Mouse (Mus musculus) embryonic facial prominence, embryonic 13.5 days (tissue): ENCODE data around the gene Tmem121. TPM values are rescaled to one million over a fixed set of nuclear protein-coding genes. Genes with fewer than 3 reads are reported as not detected.
A peak's percentile ranks its signal among the peaks of the same experiment; 100 is the strongest.

ENCODE experiments used
- ATAC-seq: fragments of 200-750 bp; cut with Nextera tagmentation; 2 replicates; pipeline ENCODE4 v1.8.0; 2017; ENCODE audit warnings: low read depth; ENCODE audit not compliant: insufficient number of reproducible peaks, insufficient read depth, low FRiP score, low TSS enrichment
- H3K27ac ChIP-seq: fragments of 300-500 bp; sonication (generic); 2 replicates; pipeline ENCODE4 v1.5.1; 2015; ENCODE audit warnings: moderate library complexity, mild to moderate bottlenecking, inconsistent platforms
- H3K27me3 ChIP-seq: fragments of 300-500 bp; sonication (generic); 2 replicates; pipeline ENCODE4 v1.6.1; 2015; ENCODE audit warnings: mild to moderate bottlenecking, inconsistent platforms
- H3K36me3 ChIP-seq: fragments of 300-500 bp; sonication (generic); 2 replicates; pipeline ENCODE4 v1.6.1; 2015; ENCODE audit warnings: mild to moderate bottlenecking, inconsistent platforms
- H3K4me1 ChIP-seq: fragments of 300-500 bp; sonication (generic); 2 replicates; pipeline ENCODE4 v1.6.1; 2015; ENCODE audit warnings: inconsistent platforms
- H3K4me2 ChIP-seq: fragments of 300-500 bp; sonication (generic); 2 replicates; pipeline ENCODE4 v1.6.1; 2015; ENCODE audit warnings: moderate library complexity, mild to moderate bottlenecking, inconsistent platforms
- H3K4me3 ChIP-seq: fragments of 300-500 bp; sonication (generic); 2 replicates; pipeline ENCODE4 v1.5.1; 2015; ENCODE audit warnings: mild to moderate bottlenecking, inconsistent platforms
- H3K9ac ChIP-seq: fragments of 300-500 bp; sonication (generic); 2 replicates; pipeline ENCODE4 v1.6.1; 2015; ENCODE audit warnings: mild to moderate bottlenecking, inconsistent platforms
- H3K9me3 ChIP-seq: fragments of 300-500 bp; sonication (generic); 2 replicates; pipeline ENCODE4 v1.6.1; 2016; ENCODE audit warnings: inconsistent platforms
- WGBS: fragments of 180-500 bp; shearing (Covaris S2); methylation state at CpG from one replicate; pipeline ENCODE4 v1.1.7; 2015; ENCODE audit warnings: mixed read lengths; 5-methylcytosine and 5-hydroxymethylcytosine counted together
- polyA plus RNA-seq: library from polyadenylated mRNA; unstranded; fragments of >200 nt; fragmentation: Nextera tagmentation; extraction: Ambion mirVana; gene quantifications from 2 replicates; pipeline ENCODE4 v1.2.1, GENCODE M21; 2015

Gene Tmem121
- polyA plus RNA-seq, 1 experiment from 2014 or later: 16.6 TPM

DNA sequence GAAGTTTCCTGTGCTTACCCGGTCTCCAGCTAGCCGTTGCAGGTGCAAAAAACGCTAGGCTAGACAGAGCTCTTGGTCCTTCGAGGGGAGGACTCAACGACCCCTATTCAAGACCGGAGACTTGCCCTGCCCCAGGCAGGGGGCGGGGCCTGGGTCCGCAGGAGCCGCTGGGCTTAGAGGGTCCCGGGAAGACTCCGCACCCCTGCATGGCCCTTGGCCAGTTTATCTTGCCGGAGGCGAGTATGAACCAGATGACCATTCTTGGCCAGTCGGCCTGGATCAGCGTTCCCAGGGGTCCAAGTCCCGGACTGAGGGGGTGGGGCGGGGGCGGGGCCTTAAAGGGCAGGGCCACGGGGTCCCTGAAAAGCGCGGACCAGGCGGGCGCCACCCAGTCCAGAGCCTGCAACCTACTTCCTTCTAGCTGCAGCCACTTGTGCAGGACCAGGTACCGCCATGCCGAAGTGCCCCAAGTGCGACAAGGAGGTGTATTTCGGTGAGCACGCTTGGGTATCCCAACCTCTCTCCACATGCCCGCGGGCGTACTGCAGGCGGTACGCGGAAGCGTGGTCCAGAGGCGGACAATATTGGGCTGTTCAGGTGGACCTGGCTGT, 34.0 kb upstream of the Tmem121 start:
- Histone ChIP-seq H3K27me3 (peaks cover 49% of the 10 kb centered on the region), H3K9me3 (no peaks in the 10 kb centered on the region), H3K36me3 (no peaks in the 10 kb centered on the region), H3K27ac (no peak overlapping the region), H3K4me2 (peak overlapping the region; percentile 82), H3K9ac (peak overlapping the region; percentile 65), H3K4me1 (peaks cover 33% of the 10 kb centered on the region), H3K4me3 (peak overlapping the region; percentile 53)
- no peak for ATAC-seq
- under 1% methylated on average over 36 of the region's 36 CpGs for WGBS

DNA sequence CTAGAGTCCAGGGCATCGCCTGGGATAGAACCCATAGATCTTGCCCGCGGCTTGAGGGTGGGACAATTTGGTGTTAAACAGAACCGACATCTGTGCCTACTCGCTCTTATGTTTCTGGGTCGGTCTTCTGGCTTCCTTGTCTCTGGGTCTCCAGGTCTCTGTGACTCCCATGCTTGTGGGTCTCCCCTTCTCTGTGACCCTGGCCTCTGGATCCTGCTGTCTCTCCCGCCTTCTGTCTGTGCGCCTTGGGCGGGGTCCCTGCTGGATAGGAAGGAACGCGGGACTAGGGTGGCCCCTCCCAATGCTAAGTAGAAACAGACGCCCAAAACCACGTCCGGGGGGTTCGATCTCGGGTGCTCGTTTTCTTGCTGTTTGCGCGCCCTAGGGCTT, 33.5 kb upstream of the Tmem121 start:
- peaks cover 44% of the 10 kb centered on the region for H3K27me3 ChIP-seq
- H3K4me1 ChIP-seq: peaks cover 38% of the 10 kb centered on the region
- H3K27ac ChIP-seq: no peak overlapping the region
- no peaks in the 10 kb centered on the region for H3K9me3 ChIP-seq
- no peak for ATAC-seq
- H3K4me3 ChIP-seq: peak overlapping the region; percentile 53
- 13% methylated on average over 19 of the region's 19 CpGs for WGBS
- no peaks in the 10 kb centered on the region for H3K36me3 ChIP-seq
- H3K9ac ChIP-seq: peak overlapping the region; percentile 65
- H3K4me2 ChIP-seq: peak overlapping the region; percentile 82

DNA sequence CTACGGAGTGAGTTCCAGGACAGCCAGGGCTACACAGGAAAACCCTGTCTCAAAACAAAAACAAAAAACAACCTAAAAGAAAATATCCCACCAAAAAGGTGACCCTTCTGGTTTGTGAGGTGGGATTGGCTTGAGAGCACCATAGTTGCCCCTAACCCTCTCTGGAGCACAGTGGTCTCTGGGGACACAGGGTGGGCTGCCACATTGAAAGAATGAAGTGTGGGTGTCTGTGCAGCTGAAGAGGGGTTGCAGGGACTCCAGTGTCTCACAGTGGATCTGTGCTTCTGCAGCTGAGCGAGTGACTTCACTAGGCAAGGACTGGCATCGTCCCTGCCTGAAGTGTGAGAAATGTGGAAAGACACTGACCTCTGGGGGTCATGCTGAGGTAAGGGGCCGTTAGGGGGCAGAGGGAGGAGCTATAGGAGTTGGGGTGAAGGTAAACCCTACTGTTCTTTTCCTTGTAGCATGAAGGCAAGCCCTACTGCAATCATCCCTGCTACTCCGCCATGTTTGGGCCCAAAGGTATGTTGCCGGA, 32.7 kb upstream of the Tmem121 start:
- WGBS: 79% methylated on average over 6 of the region's 6 CpGs
- Histone ChIP-seq H3K4me3 (peak overlapping the region; percentile 53), H3K36me3 (no peaks in the 10 kb centered on the region), H3K4me2 (peak overlapping the region; percentile 82), H3K27me3 (peaks cover 36% of the 10 kb centered on the region), H3K27ac (no peak overlapping the region), H3K4me1 (peaks cover 41% of the 10 kb centered on the region), H3K9me3 (no peaks in the 10 kb centered on the region), H3K9ac (no peak overlapping the region)
- no peak for ATAC-seq

- H3K4me3 ChIP-seq: no peak overlapping the region
- H3K36me3 ChIP-seq: no peaks in the 10 kb centered on the region
- no peak overlapping the region for H3K27ac ChIP-seq
- 93% methylated on average over 7 of the region's 7 CpGs for WGBS
- peaks cover 27% of the 10 kb centered on the region for H3K27me3 ChIP-seq
- H3K4me2 ChIP-seq: no peak overlapping the region
- no peak overlapping the region for H3K9ac ChIP-seq
- H3K4me1 ChIP-seq: peaks cover 38% of the 10 kb centered on the region
- ATAC-seq: no peak
- no peaks in the 10 kb centered on the region for H3K9me3 ChIP-seq
Measured at GRCm38 (mm10) chr12:113153971-113154370, 31.8 kb upstream of the Tmem121 start.

- Histone ChIP-seq H3K36me3 (0 out of 2 replicates have a peak, but pooled peaks cover 3% of the 10 kb centered on the region), H3K27ac (no peak overlapping the region), H3K4me2 (peak overlapping the region; percentile 91), H3K27me3 (peaks cover 26% of the 10 kb centered on the region), H3K9me3 (no peaks in the 10 kb centered on the region), H3K9ac (peak overlapping the region; percentile 74; the same call in 1 of the 2 replicates), H3K4me3 (peak overlapping the region; percentile 70), H3K4me1 (peaks cover 38% of the 10 kb centered on the region)
- ATAC-seq: no peak
- WGBS: 74% methylated on average over 6 of the region's 6 CpGs
Measured at GRCm38 (mm10) chr12:113154747-113155075, 31.0 kb upstream of the Tmem121 start.

DNA sequence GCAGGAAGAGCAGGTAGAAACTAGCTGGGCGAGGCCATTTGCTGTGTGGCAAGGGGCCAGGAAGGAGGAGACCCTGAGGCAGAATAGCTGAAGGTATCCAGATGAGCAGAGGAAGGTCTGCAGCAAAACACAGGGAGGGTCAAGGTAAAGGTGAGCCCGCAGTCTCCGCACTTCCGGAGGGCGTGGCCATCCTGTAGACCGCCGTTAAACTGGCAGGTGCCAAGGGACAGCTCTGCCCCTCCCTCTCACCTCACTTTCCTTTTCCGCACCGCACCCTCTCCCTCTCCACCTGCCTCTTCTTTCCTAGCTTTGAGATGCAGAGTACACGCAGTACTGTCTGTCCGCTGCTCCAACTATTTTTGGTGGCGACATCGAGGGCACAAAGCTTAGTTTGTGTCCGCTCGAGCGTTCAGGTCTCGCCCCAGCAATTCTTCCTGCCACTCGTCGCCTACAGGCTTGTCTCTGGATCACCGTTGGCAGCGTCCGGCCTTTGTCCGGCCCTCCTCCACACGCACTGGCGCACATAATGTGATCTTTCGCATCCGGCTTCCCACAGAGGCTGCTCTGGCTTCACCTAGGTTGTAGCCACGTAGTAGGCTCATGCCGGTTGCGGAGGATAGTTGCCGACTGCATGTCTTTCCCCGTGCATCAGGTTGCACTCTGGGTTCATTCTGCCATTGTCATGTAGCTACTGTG, 30.5 kb upstream of the Tmem121 start:
- H3K4me1 ChIP-seq: peaks cover 38% of the 10 kb centered on the region
- peaks cover 22% of the 10 kb centered on the region for H3K27me3 ChIP-seq
- peak overlapping the region; percentile 85 for H3K27ac ChIP-seq
- H3K4me2 ChIP-seq: peak overlapping the region; percentile 91
- H3K9ac ChIP-seq: peak overlapping the region; percentile 74
- ATAC-seq: no peak
- WGBS: 4% methylated on average over 32 of the region's 32 CpGs
- H3K9me3 ChIP-seq: no peaks in the 10 kb centered on the region
- H3K36me3 ChIP-seq: 0 out of 2 replicates have a peak, but pooled peaks cover 7% of the 10 kb centered on the region
- H3K4me3 ChIP-seq: peak overlapping the region; percentile 70

GRCm38 (mm10) chr12:113155887-113156539, 29.7 kb upstream of the Tmem121 start, which contains the start of gene Tedc1:
Gene Tedc1, plus strand, starts transcription at chr12:113156421.
- peak; percentile 94 for ATAC-seq

GRCm38 (mm10) chr12:113156540-113156929, 29.2 kb upstream of the Tmem121 start:
- H3K4me2 ChIP-seq: peak overlapping the region; percentile 91
- H3K4me3 ChIP-seq: peak overlapping the region; percentile 70
- ATAC-seq: no peak; the same call in 1 of the 2 replicates
- H3K9ac ChIP-seq: peak overlapping the region; percentile 71
- H3K36me3 ChIP-seq: peaks cover 13% of the 10 kb centered on the region; the same call in 1 of the 2 replicates
- no peaks in the 10 kb centered on the region for H3K9me3 ChIP-seq
- H3K27me3 ChIP-seq: peaks cover 9% of the 10 kb centered on the region
- H3K4me1 ChIP-seq: peaks cover 33% of the 10 kb centered on the region
- under 1% methylated on average over 23 of the region's 23 CpGs for WGBS
- H3K27ac ChIP-seq: peak overlapping the region; percentile 66

More at GRCm38 (mm10) chr12:113155887-113156539, 29.7 kb upstream of the Tmem121 start, which contains the start of gene Tedc1:
- Histone ChIP-seq H3K9me3 (no peaks in the 10 kb centered on the region), H3K27me3 (peaks cover 14% of the 10 kb centered on the region), H3K36me3 (peaks cover 8% of the 10 kb centered on the region; the same call in 1 of the 2 replicates), H3K27ac (peak within 1 kb of the TSS; percentile 85), H3K4me2 (peak within 1 kb of the TSS; percentile 91), H3K4me3 (peak within 1 kb of the TSS; percentile 70), H3K4me1 (peaks cover 38% of the 10 kb centered on the region), H3K9ac (peak within 1 kb of the TSS; percentile 74)
- under 1% methylated on average over 46 of the region's 46 CpGs for WGBS

DNA sequence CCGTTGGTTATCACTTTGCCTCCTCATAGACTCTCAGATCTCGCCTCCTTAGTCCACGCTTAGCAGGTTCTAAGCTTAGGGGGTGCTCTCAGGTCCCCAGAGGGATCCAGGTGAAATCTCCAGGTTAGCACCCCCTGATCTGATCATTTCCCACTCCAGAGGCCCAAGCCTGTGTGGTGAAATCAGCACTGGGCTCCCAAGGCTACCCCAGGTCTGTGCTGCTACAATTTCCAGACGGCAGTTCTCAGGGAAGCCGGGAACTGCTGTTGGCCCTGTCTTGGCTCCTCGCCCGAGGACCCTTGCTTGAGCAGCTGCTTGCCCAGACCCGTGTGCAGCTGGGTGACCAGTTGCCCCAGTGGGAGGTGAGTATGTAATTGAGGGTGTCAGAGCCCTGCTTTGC, 28.7 kb upstream of the Tmem121 start:
- Histone ChIP-seq H3K4me1 (peaks cover 29% of the 10 kb centered on the region), H3K27me3 (peaks cover 6% of the 10 kb centered on the region), H3K4me2 (peak overlapping the region; percentile 91), H3K4me3 (peak overlapping the region; percentile 70), H3K36me3 (peaks cover 18% of the 10 kb centered on the region; the same call in 1 of the 2 replicates), H3K9ac (peak overlapping the region; percentile 71), H3K27ac (no peak overlapping the region), H3K9me3 (no peaks in the 10 kb centered on the region)
- WGBS: 45% methylated on average over 8 of the region's 8 CpGs
- ATAC-seq: no peak

DNA sequence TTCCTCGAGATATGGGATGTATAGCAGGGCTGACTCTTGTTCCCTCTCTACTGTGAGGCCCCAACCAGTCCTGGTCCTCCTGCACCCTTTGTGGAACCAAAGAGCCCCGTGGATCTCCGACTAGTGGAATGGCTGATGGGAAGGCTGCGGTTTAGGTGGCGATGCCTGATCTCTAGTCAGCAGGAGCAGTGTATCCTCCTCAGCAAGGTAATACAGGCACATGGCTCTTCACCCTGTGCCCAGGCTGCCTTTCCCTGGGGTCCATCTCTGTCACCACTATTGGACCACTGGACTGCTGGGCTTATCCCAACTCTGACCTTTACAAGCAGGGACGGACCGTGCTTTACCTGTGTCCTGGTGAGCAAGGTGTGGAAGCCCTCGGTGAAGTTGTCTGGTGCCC, 28.2 kb upstream of the Tmem121 start:
- H3K36me3 ChIP-seq: peaks cover 22% of the 10 kb centered on the region
- no peak for ATAC-seq
- peak overlapping the region; percentile 70 for H3K4me3 ChIP-seq
- no peaks in the 10 kb centered on the region for H3K9me3 ChIP-seq
- peaks cover 29% of the 10 kb centered on the region for H3K4me1 ChIP-seq
- H3K27ac ChIP-seq: no peak overlapping the region
- WGBS: 88% methylated on average over 8 of the region's 8 CpGs
- H3K27me3 ChIP-seq: peaks cover 1% of the 10 kb centered on the region; the same call in 1 of the 2 replicates
- H3K4me2 ChIP-seq: peak overlapping the region; percentile 91
- H3K9ac ChIP-seq: peak overlapping the region; percentile 71

GRCm38 (mm10) chr12:113157971-113158370, 27.8 kb upstream of the Tmem121 start:
- Histone ChIP-seq H3K9me3 (no peaks in the 10 kb centered on the region), H3K27me3 (no peaks in the 10 kb centered on the region), H3K36me3 (peaks cover 27% of the 10 kb centered on the region), H3K4me3 (no peak overlapping the region), H3K4me2 (no peak overlapping the region), H3K9ac (0 out of 2 replicates have a peak overlapping the region, but pooled peaks have one; percentile 71), H3K27ac (no peak overlapping the region), H3K4me1 (peaks cover 28% of the 10 kb centered on the region)
- WGBS: 89% methylated on average over 8 of the region's 8 CpGs
- ATAC-seq: no peak
